Mouse (Mus musculus): Measurements from ENCODE around the gene Galnt16.
A peak's percentile ranks its signal among the peaks of the same experiment; 100 is the strongest.

Galnt16 gene

GRCm38 (mm10) chr12:80668391-80668790 lies 150.3 kb downstream of the Galnt16 start:
- no peak for DNase-seq (ENCODE audit: low spot score in 2 of 2)

- peak; percentile 58 to 71 for DNase-seq (ENCODE audit: low spot score in 2 of 2)
Observed at GRCm38 (mm10) chr12:80673170-80673569, 155.1 kb downstream of the Galnt16 start.
